Mouse (Mus musculus) bone marrow macrophage, adult 2 months (primary cell): ENCODE data around the gene Exosc8.

Experiments used
- CTCF ChIP-seq: IDR thresholded peaks from 2 replicates; pipeline ENCODE4 v1.5.1; 2012; ENCODE audit warnings: low read depth, mild to moderate bottlenecking, low read length, moderate library complexity
- POLR2A ChIP-seq: IDR thresholded peaks from 2 replicates; pipeline ENCODE4 v1.6.1; 2012; ENCODE audit warnings: mild to moderate bottlenecking, low read depth, low read length, borderline replicate concordance

DNA sequence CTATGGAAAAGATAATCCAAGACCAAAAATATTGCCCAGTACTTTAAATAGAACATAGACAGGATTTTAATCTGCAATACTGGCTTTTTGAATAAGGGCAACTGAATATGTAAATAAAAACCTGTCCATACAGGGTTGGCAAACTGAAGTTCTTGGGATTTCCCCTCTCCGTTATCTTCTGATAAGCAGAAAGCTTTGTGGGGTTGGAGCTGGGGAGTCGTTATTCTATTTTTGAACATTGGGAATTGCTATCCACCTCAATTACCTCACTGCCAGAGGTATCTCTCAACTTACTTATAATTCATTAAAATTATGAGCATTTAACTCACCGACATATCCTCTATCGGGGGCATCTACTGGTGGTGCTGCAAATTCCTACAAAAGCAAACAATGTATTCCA, 2.8 kb downstream of the Exosc8 start:
- TF ChIP-seq CTCF (no peak), POLR2A (no peak)
